ENCODE assay signal across 13 mouse cellular contexts in genomic region chr11:68681254-68681839, GRCm38 (mm10). TPM values are rescaled to one million over a fixed set of nuclear protein-coding genes. Genes with fewer than 3 reads are reported as not detected.
A peak's percentile ranks its signal among the peaks of the same experiment; 100 is the strongest.
DNase-seq lines count a peak whose midpoint lies in the region; ATAC-seq and TF ChIP-seq lines count a peak whose summit lies in the region.
"Had no signal": no experiment of that assay in that cellular context is flagged by ENCODE, and none has a peak within 500 bp of the region (broad histone marks: within the 10 kb centered on the region; RNA-seq: fewer than 3 reads in every experiment).

No protein-coding gene starts in this region.

- H3K4me1 ChIP-seq in kidney, postnatal 0 days (replicated peaks; ENCODE audit: insufficient read depth, low read length): no peaks in the 10 kb centered on the region
- no peaks in the 10 kb centered on the region for H3K4me1 ChIP-seq in small intestine, adult 2 months (ENCODE audit: control insufficient read depth, insufficient read depth, insufficient read length, low read length)
- H3K4me1 ChIP-seq: embryonic facial prominence, embryonic 15.5 days had no signal

- 60% methylated on average over 3 of the region's 3 CpGs for WGBS in kidney, postnatal 0 days
- 54% methylated on average over 3 of the region's 3 CpGs for WGBS in small intestine, adult 2 months

- H3K9ac ChIP-seq in kidney, postnatal 0 days (ENCODE audit: low read depth, low read length): no peak overlapping the region
- H3K9ac ChIP-seq: embryonic facial prominence, embryonic 15.5 days; hindbrain, embryonic 14.5 days had no signal

- no peaks in the 10 kb centered on the region for H3K36me3 ChIP-seq in kidney, postnatal 0 days (ENCODE audit: insufficient read depth, low read length)
- H3K36me3 ChIP-seq in small intestine, adult 2 months (ENCODE audit: control insufficient read depth, insufficient read depth, low read length): no peaks in the 10 kb centered on the region
- H3K36me3 ChIP-seq: embryonic facial prominence, embryonic 15.5 days had no signal

- H3K4me2 ChIP-seq in kidney, postnatal 0 days (ENCODE audit: low read length): no peak overlapping the region
- H3K4me2 ChIP-seq: embryonic facial prominence, embryonic 15.5 days; hindbrain, embryonic 14.5 days had no signal

- no peaks in the 10 kb centered on the region for H3K9me3 ChIP-seq in kidney, postnatal 0 days (replicated peaks; ENCODE audit: low read length)
- H3K9me3 ChIP-seq: embryonic facial prominence, embryonic 15.5 days had no signal

- H3K27me3 ChIP-seq in kidney, postnatal 0 days (ENCODE audit: insufficient read depth, low read length): no peaks in the 10 kb centered on the region
- no peaks in the 10 kb centered on the region for H3K27me3 ChIP-seq in small intestine, adult 2 months (ENCODE audit: control insufficient read depth, insufficient read depth, low read length)
- H3K27me3 ChIP-seq: embryonic facial prominence, embryonic 15.5 days had no signal

- no peak for DNase-seq in kidney, postnatal 0 days (ENCODE audit: low spot score)
- no peak for DNase-seq in kidney, postnatal 10 days
- DNase-seq in retina, postnatal 1 day: peak; percentile 19
- no peak for DNase-seq in retina, embryonic 14.5 days (ENCODE audit: low spot score)
- DNase-seq in c-Kit-positive CD71-positive TER-119-positive erythroid progenitor cells, embryonic 14.5 days (ENCODE audit: low spot score): peak; percentile 29
- no peak for DNase-seq in heart, postnatal 25 days (ENCODE audit: low spot score)
- no peak for DNase-seq in MN1 (ENCODE audit: low spot score)
- DNase-seq: cerebellum, adult 9-11 months; kidney, postnatal 14 days; right cerebral cortex, adult 18-20 months had no signal

- no peak overlapping the region for H3K27ac ChIP-seq in kidney, postnatal 0 days
- no peak overlapping the region for H3K27ac ChIP-seq in small intestine, adult 2 months (ENCODE audit: insufficient read depth, low read depth, low read length)
- H3K27ac ChIP-seq: embryonic facial prominence, embryonic 15.5 days; hindbrain, embryonic 14.5 days had no signal

- TF ChIP-seq CTCF in kidney, postnatal 0 days (IDR thresholded peaks at IDR 0.05; ENCODE audit: low read depth): peak; percentile 45; the same call in 1 of the 2 replicates
- TF ChIP-seq CTCF in small intestine, adult 2 months (IDR thresholded peaks at IDR 0.05; ENCODE audit: extremely low read depth, insufficient read length, insufficient replicate concordance, low read depth, low read length): peak; percentile 26; the same call in 1 of the 2 replicates

- no peak overlapping the region for H3K4me3 ChIP-seq in kidney, postnatal 0 days (replicated peaks; ENCODE audit: low read depth, low read length)
- H3K4me3 ChIP-seq in small intestine, adult 2 months (ENCODE audit: low read depth, low read length): no peak overlapping the region
- H3K4me3 ChIP-seq: embryonic facial prominence, embryonic 15.5 days had no signal

- no peak for TF ChIP-seq POLR2A in small intestine, adult 2 months (IDR thresholded peaks at IDR 0.05; ENCODE audit: low read depth, low read length)

- intact Hi-C loops in heart, postnatal 25 days (cut with DNase I): no loop called here

- ATAC-seq in kidney, postnatal 0 days (replicated peaks; ENCODE audit: low FRiP score, low read depth): no peak

RNA-seq across cellular contexts. Expression of gene Myh10, which starts 10.0 kb away (rescaled TPM):
- 83.8 and 93.9 TPM in 2 replicates for polyA plus RNA-seq in kidney, postnatal 0 days (2015; fragmentation: Nextera tagmentation; extraction: Ambion mirVana)
- 3.9 and 6.8 TPM in 2 replicates for polyA plus RNA-seq in small intestine, adult 2 months (2012; rRNA removed)
- 10 to 100 TPM; 30.4 to 32.0 TPM for total RNA-seq in heart, postnatal 25 days (2021)

Comparison
In these comparisons a context has a peak if more than half of its experiments do, and no peak if none do; other contexts are left out.
1. DNase-seq: peak in retina, postnatal 1 day (single experiment) and c-Kit-positive CD71-positive TER-119-positive erythroid progenitor cells, embryonic 14.5 days (single experiment); none in kidney, postnatal 0 days (single experiment), kidney, postnatal 10 days (single experiment), retina, embryonic 14.5 days (single experiment), heart, postnatal 25 days (single experiment) and MN1 (single experiment).
2. RNA of gene Myh10, which starts 10.0 kb away (polyA plus RNA-seq): 83.8 to 93.9 TPM in kidney, postnatal 0 days; 3.9 to 6.8 TPM in small intestine, adult 2 months; every median in the first group is over 10 times any median in the second.